Mouse (Mus musculus) liver, postnatal 0 days (tissue): ENCODE results near the gene Slc25a12.

Experiments
- CTCF ChIP-seq: sonication (generic); IDR thresholded peaks from 2 replicates; pipeline ENCODE4 v1.5.1; 2016; ENCODE audit warnings: antibody characterized with exemption, low read depth
- EP300 ChIP-seq: IDR thresholded peaks from 2 replicates; pipeline ENCODE4 v1.6.1; 2016; ENCODE audit warnings: antibody characterized with exemption, low read depth, mild to moderate bottlenecking

DNA sequence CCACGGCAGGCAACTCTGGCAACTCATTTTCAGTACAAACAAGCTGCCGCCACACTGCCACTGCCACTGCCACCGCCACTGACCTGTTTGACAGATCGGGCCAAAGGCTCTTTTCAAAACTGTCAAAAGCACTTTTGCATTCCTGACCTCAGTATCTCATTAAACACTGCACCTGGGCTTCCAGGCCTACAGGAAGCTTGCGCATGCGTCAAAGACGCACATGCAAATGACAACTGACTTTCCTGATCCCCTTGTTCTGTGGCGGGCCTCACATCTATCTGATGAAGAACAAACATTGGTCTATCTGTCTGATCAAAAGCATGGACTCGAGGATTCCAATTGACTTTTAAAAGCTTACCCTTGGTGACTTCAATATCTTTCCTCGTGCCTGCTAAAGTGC is 55.5 kb downstream of the Slc25a12 start:
- TF ChIP-seq CTCF (no peak), EP300 (no peak)
